Mouse (Mus musculus): ENCODE results near the gene Gm3409. TPM values are rescaled to one million over a fixed set of nuclear protein-coding genes. Genes with fewer than 3 reads are reported as not detected.

Gene Gm3409
- total RNA-seq, 2 experiments from 2014 or later, result not detected

Other genes with a start within 250 kb of the Gm3409 start
- gene Wasf3, start 152.7 kb upstream of the Gm3409 start, total RNA-seq (2021), result 10 to 100 TPM; 82.5 to 90.7 TPM
- not detected for gene Gm6408, start 55.7 kb upstream of the Gm3409 start, total RNA-seq (2021)
- gene Gm6370, start 46.3 kb upstream of the Gm3409 start, total RNA-seq (2021), result not detected
- gene 4930449I24Rik, start 35.2 kb upstream of the Gm3409 start, total RNA-seq (2021), result not detected
- gene Gm3402, start 23.5 kb upstream of the Gm3409 start, total RNA-seq (2021), result not detected
- gene Gm3404, start 11.8 kb upstream of the Gm3409 start, total RNA-seq (2021), result not detected
- not detected for gene Gm3415, start 18.5 kb downstream of the Gm3409 start, total RNA-seq (2021)
- 10 to 100 TPM; 41.5 to 50.8 TPM for gene Gpr12, start 47.6 kb downstream of the Gm3409 start, total RNA-seq (2021)

Measured in left cerebral cortex, postnatal 14 days (tissue).